Mouse (Mus musculus) heart, postnatal 0 days (tissue): Measurements from ENCODE around the gene Eif4e2.

Source experiments
- CTCF ChIP-seq: IDR thresholded peaks from 2 replicates; pipeline ENCODE4 v1.5.1; 2016; ENCODE audit warnings: antibody characterized with exemption, control low read depth, low read depth
- EP300 ChIP-seq: IDR thresholded peaks from 2 replicates; pipeline ENCODE4 v1.6.1; 2016; ENCODE audit warnings: antibody characterized with exemption, low read depth

DNA sequence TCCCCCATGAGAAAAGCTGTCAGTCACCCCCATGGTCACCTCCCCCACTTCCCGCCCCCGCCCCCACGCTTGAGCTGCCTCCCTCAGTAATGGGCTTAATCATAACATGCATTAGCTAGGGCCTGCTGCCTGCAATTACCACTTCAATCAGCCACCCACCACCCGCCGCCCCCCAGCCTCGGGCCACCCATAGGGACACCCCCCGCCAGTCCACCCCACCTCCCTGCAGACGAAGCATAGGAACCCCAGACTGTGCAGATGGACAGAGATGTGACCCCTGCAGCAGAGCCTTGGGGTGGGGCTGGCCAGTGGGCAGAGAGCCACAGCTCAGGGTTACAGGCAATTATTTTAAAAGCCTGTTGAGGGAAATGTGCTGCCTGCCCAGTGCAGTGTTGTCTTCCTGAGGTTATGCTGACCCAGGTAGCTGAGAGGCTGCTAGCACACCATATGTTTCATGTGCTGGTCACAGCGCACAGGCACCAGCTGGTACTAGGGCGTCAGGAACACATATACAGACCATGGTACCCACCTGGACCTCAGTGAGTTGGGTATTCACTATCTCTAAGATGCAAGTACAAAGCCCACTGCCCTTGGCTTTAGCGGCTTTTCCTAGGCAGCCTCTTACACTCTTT, 49.4 kb upstream of the Eif4e2 start:
- TF ChIP-seq CTCF (no peak), EP300 (no peak)
